Mouse (Mus musculus): ENCODE results near the gene Pip4k2c. TPM values are rescaled to one million over a fixed set of nuclear protein-coding genes. Genes with fewer than 3 reads are reported as not detected.

The Pip4k2c gene
- polyA plus RNA-seq, 1 experiment = 58.8 TPM

DNA sequence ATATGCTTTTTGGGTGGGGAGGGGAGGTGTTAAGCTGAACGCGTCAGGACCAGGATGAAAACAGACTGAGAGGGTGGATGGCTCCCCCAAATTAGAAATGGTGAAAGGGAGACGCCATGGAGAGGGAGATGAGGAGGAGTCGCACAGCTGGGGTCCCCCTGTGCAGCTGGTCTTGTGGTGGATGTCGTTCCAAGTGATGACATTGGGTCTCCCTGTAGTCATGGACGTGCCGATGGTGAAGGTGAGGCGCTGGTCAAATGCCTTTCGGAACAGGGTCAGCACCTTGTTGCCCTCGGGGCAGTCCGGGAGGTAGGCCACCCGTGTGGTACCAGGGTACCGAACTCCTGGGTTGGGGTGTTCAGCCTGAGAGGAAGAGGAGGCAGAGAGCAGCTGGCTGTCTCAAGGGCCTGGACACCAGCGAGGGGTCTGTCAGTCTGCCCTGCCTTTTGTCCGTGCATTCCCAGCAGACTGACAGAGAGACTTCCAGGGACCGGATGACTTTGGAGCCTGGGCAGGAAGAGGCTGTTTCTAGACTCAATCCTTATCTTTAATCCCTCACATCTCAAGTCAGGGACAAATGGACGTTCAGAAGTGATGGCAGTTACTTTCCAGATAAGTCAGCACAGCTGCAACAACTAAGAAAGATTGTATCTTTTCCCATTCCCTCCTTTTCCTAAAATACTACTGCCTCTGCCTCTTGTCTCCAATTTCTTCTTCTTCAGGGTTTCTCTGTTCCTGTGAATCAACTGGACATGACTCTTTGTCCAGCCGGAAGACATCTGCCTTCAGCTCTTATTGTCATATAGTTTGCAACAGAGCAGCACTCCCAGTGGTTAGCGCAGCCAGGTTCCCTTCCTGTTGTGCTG, 20.0 kb downstream of the Pip4k2c start:
- Histone ChIP-seq H3K4me1 (ENCODE audit: control insufficient read depth, insufficient read depth, low read length) (peaks cover 3% of the 10 kb centered on the region), H3K27me3 (ENCODE audit: control insufficient read depth, insufficient read depth, low read length) (no peaks in the 10 kb centered on the region), H3K4me3 (replicated peaks; ENCODE audit: insufficient read depth, low read depth, low read length) (no peak overlapping the region), H3K27ac (ENCODE audit: insufficient read depth, low read length) (no peak overlapping the region)
- WGBS = 71% methylated on average over 19 of the region's 19 CpGs
- TF ChIP-seq CTCF (IDR thresholded peaks at IDR 0.05; ENCODE audit: borderline replicate concordance, insufficient read depth, low read depth, low read length) (no peak), POLR2A (IDR thresholded peaks at IDR 0.05; ENCODE audit: borderline replicate concordance, insufficient read depth, low read length) (no peak)
- peak in 1 of 2 experiments; percentile 7 for DNase-seq

DNA sequence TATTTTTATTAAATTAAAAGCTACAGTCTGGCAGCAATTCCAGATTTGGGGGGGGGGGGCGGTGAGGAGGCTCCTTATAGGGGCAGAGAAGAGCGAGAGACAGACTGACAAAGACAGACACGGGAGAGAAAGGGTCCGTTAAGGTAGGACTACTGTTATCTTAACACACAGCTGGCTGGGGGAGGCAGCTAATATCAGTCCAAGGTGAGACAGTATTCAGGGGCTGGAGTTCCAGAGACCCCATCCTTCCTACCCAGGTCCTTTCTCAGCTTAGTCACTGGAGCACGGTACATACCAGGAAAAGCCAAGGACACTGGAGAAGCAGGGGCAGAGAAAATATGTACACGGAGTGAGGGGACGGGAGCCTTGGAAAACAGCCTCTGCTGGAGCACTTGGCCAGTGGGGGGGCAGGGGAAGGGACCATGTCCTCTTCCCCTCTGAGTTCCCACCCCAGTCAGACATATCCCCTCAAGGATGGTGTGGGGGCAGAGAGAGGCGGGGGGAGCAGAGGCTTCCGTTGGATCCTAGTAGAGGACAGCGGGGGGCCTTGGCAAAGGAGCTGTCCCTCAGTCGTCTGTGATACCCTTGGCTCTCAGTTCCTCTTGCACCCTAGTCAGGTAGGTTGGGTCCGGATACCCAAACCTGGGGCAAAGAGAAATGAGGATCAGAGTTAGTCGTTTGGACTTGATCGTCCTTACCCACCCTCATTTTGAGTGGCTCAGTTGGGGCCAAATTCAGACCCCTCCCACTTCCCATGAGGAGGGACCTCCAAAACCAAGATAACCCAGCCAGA, 20.8 kb downstream of the Pip4k2c start:
- Histone ChIP-seq H3K4me1 (ENCODE audit: control insufficient read depth, insufficient read depth, low read length) (no peaks in the 10 kb centered on the region), H3K27me3 (ENCODE audit: control insufficient read depth, insufficient read depth, low read length) (no peaks in the 10 kb centered on the region), H3K27ac (ENCODE audit: insufficient read depth, low read length) (no peak overlapping the region), H3K4me3 (replicated peaks; ENCODE audit: insufficient read depth, low read depth, low read length) (no peak overlapping the region)
- TF ChIP-seq POLR2A (IDR thresholded peaks at IDR 0.05; ENCODE audit: borderline replicate concordance, insufficient read depth, low read length) (no peak), CTCF (IDR thresholded peaks at IDR 0.05; ENCODE audit: borderline replicate concordance, insufficient read depth, low read depth, low read length) (no peak)
- peak in 1 of 2 experiments; percentile 14 for DNase-seq
- WGBS = 54% methylated on average over 14 of the region's 14 CpGs

GRCm38 (mm10) chr10:127189651-127190381, 21.6 kb downstream of the Pip4k2c start, which contains the start of gene Arhgef25:
Gene Arhgef25, minus strand, starts transcription at chr10:127190083.
- Histone ChIP-seq H3K4me1 (ENCODE audit: control insufficient read depth, insufficient read depth, low read length) (no peaks in the 10 kb centered on the region), H3K27ac (ENCODE audit: insufficient read depth, low read length) (no peak within 1 kb of the TSS), H3K27me3 (ENCODE audit: control insufficient read depth, insufficient read depth, low read length) (no peaks in the 10 kb centered on the region), H3K4me3 (replicated peaks; ENCODE audit: insufficient read depth, low read depth, low read length) (peak within 1 kb of the TSS; percentile 86)
- WGBS = 15% methylated on average over 35 of the region's 35 CpGs
- DNase-seq = peak in 1 of 2 experiments; percentile 38
- TF ChIP-seq CTCF (IDR thresholded peaks at IDR 0.05; ENCODE audit: borderline replicate concordance, insufficient read depth, low read depth, low read length) = no peak
- TF ChIP-seq POLR2A (IDR thresholded peaks at IDR 0.05; ENCODE audit: borderline replicate concordance, insufficient read depth, low read length) = no peak

- H3K27ac ChIP-seq (ENCODE audit: insufficient read depth, low read length) = no peak overlapping the region
- WGBS = 1% methylated on average over 26 of the region's 26 CpGs
- DNase-seq = peak in 1 of 2 experiments; percentile 57
- peak overlapping the region; percentile 86 for H3K4me3 ChIP-seq (replicated peaks; ENCODE audit: insufficient read depth, low read depth, low read length)
- H3K27me3 ChIP-seq (ENCODE audit: control insufficient read depth, insufficient read depth, low read length) = no peaks in the 10 kb centered on the region
- no peaks in the 10 kb centered on the region for H3K4me1 ChIP-seq (ENCODE audit: control insufficient read depth, insufficient read depth, low read length)
- TF ChIP-seq POLR2A (IDR thresholded peaks at IDR 0.05; ENCODE audit: borderline replicate concordance, insufficient read depth, low read length) (no peak), CTCF (IDR thresholded peaks at IDR 0.05; ENCODE audit: borderline replicate concordance, insufficient read depth, low read depth, low read length) (no peak)
Measured at GRCm38 (mm10) chr10:127189116-127189650, 22.2 kb downstream of the Pip4k2c start.

GRCm38 (mm10) chr10:127188465-127189115, 22.8 kb downstream of the Pip4k2c start:
- Histone ChIP-seq H3K4me3 (replicated peaks; ENCODE audit: insufficient read depth, low read depth, low read length) (peak overlapping the region; percentile 86), H3K27me3 (ENCODE audit: control insufficient read depth, insufficient read depth, low read length) (no peaks in the 10 kb centered on the region), H3K4me1 (ENCODE audit: control insufficient read depth, insufficient read depth, low read length) (no peaks in the 10 kb centered on the region), H3K27ac (ENCODE audit: insufficient read depth, low read length) (no peak overlapping the region)
- peak; percentile 74 to 77 for DNase-seq
- TF ChIP-seq CTCF (IDR thresholded peaks at IDR 0.05; ENCODE audit: borderline replicate concordance, insufficient read depth, low read depth, low read length) (no peak), POLR2A (IDR thresholded peaks at IDR 0.05; ENCODE audit: borderline replicate concordance, insufficient read depth, low read length) (peak; percentile 49; the same call in 1 of the 2 replicates)
- WGBS = under 1% methylated on average over 46 of the region's 46 CpGs

DNA sequence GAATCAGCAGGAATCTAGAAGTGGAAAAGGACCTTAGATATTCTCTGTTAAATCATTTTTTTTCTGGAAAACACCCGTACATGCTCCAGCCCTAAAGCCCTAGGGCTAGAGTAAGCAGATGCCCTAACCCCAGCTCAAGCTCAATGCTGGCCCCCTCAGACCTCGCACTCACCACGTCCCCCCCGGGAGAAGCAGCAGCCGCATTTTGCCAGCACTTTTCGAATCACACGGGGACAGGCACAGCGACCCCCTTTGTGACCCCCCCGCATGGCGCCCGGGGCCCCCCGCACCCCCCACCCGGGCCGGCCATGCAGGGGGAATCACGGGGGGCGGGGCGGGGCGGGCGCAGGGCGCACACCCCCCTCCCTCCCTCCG, 23.3 kb downstream of the Pip4k2c start:
- H3K4me1 ChIP-seq (ENCODE audit: control insufficient read depth, insufficient read depth, low read length) = no peaks in the 10 kb centered on the region
- DNase-seq = peak in 1 of 2 experiments; percentile 20
- WGBS = 2% methylated on average over 21 of the region's 21 CpGs
- H3K27ac ChIP-seq (ENCODE audit: insufficient read depth, low read length) = no peak overlapping the region
- no peaks in the 10 kb centered on the region for H3K27me3 ChIP-seq (ENCODE audit: control insufficient read depth, insufficient read depth, low read length)
- TF ChIP-seq POLR2A (IDR thresholded peaks at IDR 0.05; ENCODE audit: borderline replicate concordance, insufficient read depth, low read length) = no peak
- no peak for TF ChIP-seq CTCF (IDR thresholded peaks at IDR 0.05; ENCODE audit: borderline replicate concordance, insufficient read depth, low read depth, low read length)
- H3K4me3 ChIP-seq (replicated peaks; ENCODE audit: insufficient read depth, low read depth, low read length) = peak overlapping the region; percentile 86
